Mouse (Mus musculus) lung, embryonic 14.5 days (tissue): Measurements from ENCODE around the gene Fcrla. TPM values are rescaled to one million over a fixed set of nuclear protein-coding genes. Genes with fewer than 3 reads are reported as not detected.
A peak's percentile ranks its signal among the peaks of the same experiment; 100 is the strongest.

Source experiments
- ATAC-seq: fragments of 200-750 bp; cut with Nextera tagmentation; 2 replicates; pipeline ENCODE4 v1.8.0; 2017; ENCODE audit warnings: mild to moderate bottlenecking, moderate TSS enrichment, moderate library complexity; ENCODE audit not compliant: insufficient read depth
- DNase-seq: peaks from one replicate; pipeline ENCODE4 v3.0.0-alpha.2; 2015
- H3K27ac ChIP-seq: fragments of 300-500 bp; sonication (generic); 2 replicates; pipeline ENCODE4 v1.5.1; 2014; ENCODE audit warnings: low read depth, mild to moderate bottlenecking, moderate library complexity
- H3K27me3 ChIP-seq: fragments of 300-500 bp; sonication (generic); 2 replicates; pipeline ENCODE4 v1.6.1; 2014; ENCODE audit warnings: low read length, control low read depth; ENCODE audit not compliant: insufficient read depth
- H3K36me3 ChIP-seq: fragments of 300-500 bp; sonication (generic); 2 replicates; pipeline ENCODE4 v1.6.1; 2014; ENCODE audit warnings: control low read depth; ENCODE audit not compliant: insufficient read depth
- H3K4me1 ChIP-seq: fragments of 300-500 bp; sonication (generic); 2 replicates; pipeline ENCODE4 v1.6.1; 2014; ENCODE audit warnings: antibody characterized with exemption, control low read depth; ENCODE audit not compliant: insufficient read depth
- H3K4me2 ChIP-seq: fragments of 300-500 bp; sonication (generic); 2 replicates; pipeline ENCODE4 v1.6.1; 2014; ENCODE audit warnings: mild to moderate bottlenecking
- H3K4me3 ChIP-seq: fragments of 300-500 bp; sonication (generic); 2 replicates; pipeline ENCODE4 v1.5.1; 2014; ENCODE audit warnings: low read depth, low read length
- H3K9ac ChIP-seq: fragments of 300-500 bp; sonication (generic); 2 replicates; pipeline ENCODE4 v1.6.1; 2014
- H3K9me3 ChIP-seq: fragments of 300-500 bp; sonication (generic); 2 replicates; pipeline ENCODE4 v1.6.1; 2016; ENCODE audit warnings: low read depth, low read length, control low read depth
- CTCF ChIP-seq: IDR thresholded peaks from 2 replicates; pipeline ENCODE4 v1.5.1; 2016; ENCODE audit warnings: antibody characterized with exemption, low read depth
- WGBS: fragments of 180-500 bp; shearing (Covaris S2); extraction: QIAGEN DNeasy Blood & Tissue Kit; methylation state at CpG from one replicate; pipeline ENCODE4 v1.1.7; 2014; 5-methylcytosine and 5-hydroxymethylcytosine counted together
- polyA plus RNA-seq: library from polyadenylated mRNA; unstranded; fragments of >200 nt; fragmentation: Nextera tagmentation; extraction: Ambion mirVana; gene quantifications from 2 replicates; pipeline ENCODE4 v1.2.1, GENCODE M21; 2014

Gene Fcrla
- polyA plus RNA-seq, 1 experiment from 2014 or later = not detected

GRCm38 (mm10) chr1:170900799-170901467, 26.4 kb downstream of the Fcrla start:
- ATAC-seq (peak; percentile 35), DNase-seq (peak; percentile 94)
- Histone ChIP-seq H3K4me2 (peak overlapping the region; percentile 41), H3K9me3 (no peaks in the 10 kb centered on the region), H3K9ac (no peak overlapping the region), H3K27ac (no peak overlapping the region), H3K4me1 (no peaks in the 10 kb centered on the region), H3K27me3 (peaks cover 12% of the 10 kb centered on the region; the same call in 1 of the 2 replicates), H3K36me3 (no peaks in the 10 kb centered on the region), H3K4me3 (no peak overlapping the region)
- 30% methylated on average over 10 of the region's 10 CpGs for WGBS
- TF ChIP-seq CTCF = peak; percentile 60

- no peak for ATAC-seq
- TF ChIP-seq CTCF = no peak
- Histone ChIP-seq H3K4me3 (no peak overlapping the region), H3K9me3 (no peaks in the 10 kb centered on the region), H3K4me2 (no peak overlapping the region), H3K9ac (no peak overlapping the region), H3K36me3 (no peaks in the 10 kb centered on the region), H3K4me1 (no peaks in the 10 kb centered on the region), H3K27ac (no peak overlapping the region), H3K27me3 (peaks cover 12% of the 10 kb centered on the region; the same call in 1 of the 2 replicates)
- no peak for DNase-seq
- 43% methylated on average over 16 of the region's 16 CpGs for WGBS
These were observed 28.8 kb downstream of the Fcrla start for GRCm38 (mm10) chr1:170898413-170899075.

- no peak overlapping the region for H3K9ac ChIP-seq
These were observed 30.6 kb downstream of the Fcrla start for GRCm38 (mm10) chr1:170896651-170897281.

GRCm38 (mm10) chr1:170894603-170895602, 32.5 kb downstream of the Fcrla start:
- Histone ChIP-seq H3K27ac (no peak overlapping the region), H3K4me2 (no peak overlapping the region), H3K36me3 (no peaks in the 10 kb centered on the region), H3K4me1 (no peaks in the 10 kb centered on the region), H3K9ac (no peak overlapping the region), H3K9me3 (no peaks in the 10 kb centered on the region), H3K4me3 (no peak overlapping the region), H3K27me3 (peaks cover 12% of the 10 kb centered on the region; the same call in 1 of the 2 replicates)
- DNase-seq (peak; percentile 88), ATAC-seq (no peak)
- peak; percentile 59 for TF ChIP-seq CTCF
- 59% methylated on average over 9 of the region's 9 CpGs for WGBS

More at GRCm38 (mm10) chr1:170896651-170897281, 30.6 kb downstream of the Fcrla start:
- no peak for TF ChIP-seq CTCF
- H3K27ac ChIP-seq = no peak overlapping the region
- H3K4me2 ChIP-seq = no peak overlapping the region
- 71% methylated on average over 5 of the region's 5 CpGs for WGBS
- no peaks in the 10 kb centered on the region for H3K4me1 ChIP-seq
- DNase-seq (no peak), ATAC-seq (no peak)
- no peaks in the 10 kb centered on the region for H3K9me3 ChIP-seq
- H3K4me3 ChIP-seq = no peak overlapping the region
- H3K27me3 ChIP-seq = peaks cover 12% of the 10 kb centered on the region; the same call in 1 of the 2 replicates
- H3K36me3 ChIP-seq = no peaks in the 10 kb centered on the region

GRCm38 (mm10) chr1:170892279-170892678, 35.1 kb downstream of the Fcrla start:
- no peak for DNase-seq
- no peak for TF ChIP-seq CTCF
- 52% methylated on average over 1 of the region's 1 CpGs for WGBS

GRCm38 (mm10) chr1:170891646-170892045, 35.7 kb downstream of the Fcrla start:
- H3K9me3 ChIP-seq = no peaks in the 10 kb centered on the region
- H3K4me1 ChIP-seq = no peaks in the 10 kb centered on the region
- no peaks in the 10 kb centered on the region for H3K36me3 ChIP-seq
- DNase-seq (no peak), ATAC-seq (no peak)
- H3K4me2 ChIP-seq = no peak overlapping the region
- H3K4me3 ChIP-seq = no peak overlapping the region
- 44% methylated on average over 2 of the region's 2 CpGs for whole genome bisulfite sequencing
- no peak overlapping the region for H3K9ac ChIP-seq
- no peaks in the 10 kb centered on the region for H3K27me3 ChIP-seq
- H3K27ac ChIP-seq = no peak overlapping the region
- no peak for TF ChIP-seq CTCF

More at GRCm38 (mm10) chr1:170892279-170892678, 35.1 kb downstream of the Fcrla start:
- ATAC-seq = no peak
- Histone ChIP-seq H3K4me3 (no peak overlapping the region), H3K36me3 (no peaks in the 10 kb centered on the region), H3K9ac (no peak overlapping the region), H3K27ac (no peak overlapping the region), H3K4me2 (no peak overlapping the region), H3K27me3 (0 out of 2 replicates have a peak, but pooled peaks cover 2% of the 10 kb centered on the region), H3K9me3 (no peaks in the 10 kb centered on the region), H3K4me1 (no peaks in the 10 kb centered on the region)
